Mouse (Mus musculus) liver, adult 2 months (tissue): ENCODE measurements around the gene Pknox2.

Source experiments
- CTCF ChIP-seq: fragments of 200-500 bp; IDR thresholded peaks from 2 replicates; pipeline ENCODE4 v1.5.1; 2011; ENCODE audit warnings: low read depth, low read length, control low read depth
- POLR2A ChIP-seq: fragments of 200-500 bp; IDR thresholded peaks from 2 replicates; pipeline ENCODE4 v1.6.1; 2011; ENCODE audit warnings: low read length, control low read depth; ENCODE audit not compliant: insufficient read depth; ENCODE audit errors: extremely low read depth

GRCm38 (mm10) chr9:36882034-36882745 lies 265.0 kb downstream of the Pknox2 start:
- TF ChIP-seq CTCF (no peak), POLR2A (no peak)
